Mouse (Mus musculus): ENCODE measurements around the gene Asgr2. TPM values are rescaled to one million over a fixed set of nuclear protein-coding genes. Genes with fewer than 3 reads are reported as not detected.
A peak's percentile ranks its signal among the peaks of the same experiment; 100 is the strongest.
"Not testable (repeated sequence)": the region's sequence is repeated elsewhere in the genome, so short reads cannot be mapped to it uniquely, and the experiment has no call there.

Gene Asgr2
- polyA plus RNA-seq, 1 experiment from 2014 or later: not detected

DNA sequence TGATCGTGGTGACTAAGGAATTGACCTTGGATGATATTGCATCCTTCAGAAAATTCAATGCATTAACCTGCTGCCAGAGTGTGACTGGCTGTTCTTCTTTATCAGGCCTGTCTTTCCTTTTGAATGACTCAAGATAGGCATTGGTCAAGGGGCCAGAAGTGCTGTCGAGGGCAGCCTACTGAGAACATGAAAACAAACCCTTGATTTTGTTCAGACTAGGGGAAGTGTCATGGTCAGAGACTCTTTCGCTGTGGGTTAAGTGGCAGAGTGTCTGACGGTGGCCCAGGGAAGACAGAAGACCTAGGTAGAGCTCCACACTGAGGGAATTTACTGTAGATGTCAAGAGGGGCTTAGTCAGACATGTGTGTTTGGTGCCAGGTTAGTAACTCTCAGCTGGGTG is 25.7 kb upstream of the Asgr2 start:
- Histone ChIP-seq H3K9ac (replicated peaks) (no peak overlapping the region), H3K9me3 (peaks cover 4% of the 10 kb centered on the region; the same call in 1 of the 2 replicates), H3K36me3 (no peaks in the 10 kb centered on the region), H3K27ac (replicated peaks) (no peak overlapping the region), H3K4me1 (peaks cover 8% of the 10 kb centered on the region), H3K4me2 (replicated peaks) (no peak overlapping the region), H3K4me3 (no peak overlapping the region), H3K27me3 (no peaks in the 10 kb centered on the region)
- 81% methylated on average over 4 of the region's 4 CpGs for WGBS
- no peak for ATAC-seq (ENCODE audit: low FRiP score, low read depth)

DNA sequence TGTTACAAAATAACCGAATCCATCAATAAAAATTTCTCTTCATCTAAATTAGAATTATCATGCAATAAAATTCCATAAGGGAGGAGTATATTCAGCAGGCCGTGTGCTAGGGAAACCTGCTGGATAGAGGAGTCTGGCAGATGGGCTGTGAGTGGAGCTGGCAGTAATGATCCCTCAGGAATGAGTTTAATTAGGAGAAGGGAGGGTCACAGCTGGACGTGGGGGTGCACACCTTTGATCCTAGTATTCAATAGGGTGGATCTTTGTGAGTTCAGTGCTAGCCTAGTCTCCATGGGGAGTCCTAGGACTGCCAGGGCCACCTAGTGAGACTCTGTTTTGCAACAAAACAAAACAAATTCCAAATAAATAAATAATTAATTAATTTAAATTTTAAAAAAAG is 24.2 kb upstream of the Asgr2 start:
- H3K27ac ChIP-seq (replicated peaks): peak overlapping the region; percentile 46; the same call in 1 of the 2 replicates
- no peak overlapping the region for H3K4me2 ChIP-seq (replicated peaks)
- 30% methylated on average over 3 of the region's 3 CpGs for WGBS
- peak; percentile 54 for ATAC-seq (ENCODE audit: low FRiP score, low read depth)
- no peaks in the 10 kb centered on the region for H3K27me3 ChIP-seq
- H3K9ac ChIP-seq (replicated peaks): no peak overlapping the region
- peaks cover 8% of the 10 kb centered on the region for H3K4me1 ChIP-seq
- no peaks in the 10 kb centered on the region for H3K36me3 ChIP-seq
- no peak overlapping the region for H3K4me3 ChIP-seq
- H3K9me3 ChIP-seq: no peaks in the 10 kb centered on the region

DNA sequence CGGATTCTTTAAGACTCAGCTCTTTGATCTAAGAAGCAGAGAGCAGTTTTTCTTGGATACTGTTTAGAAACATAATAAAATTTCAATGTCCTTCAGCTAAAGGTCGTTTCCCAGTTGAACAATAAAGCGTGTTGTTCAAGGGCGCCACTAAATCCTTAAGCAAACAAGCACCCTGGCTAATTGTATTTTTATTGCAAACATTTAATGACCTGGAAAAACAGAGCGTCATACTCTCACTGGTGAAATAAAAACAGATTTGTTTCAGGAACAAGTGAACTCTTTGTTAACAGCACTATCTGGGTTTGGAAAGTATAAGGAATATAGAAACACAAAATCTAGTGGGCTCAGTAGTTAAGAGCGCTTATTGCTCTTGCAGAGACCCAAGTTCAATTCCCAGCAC is 22.4 kb upstream of the Asgr2 start:
- WGBS: 77% methylated on average over 6 of the region's 6 CpGs
- no peak for ATAC-seq (ENCODE audit: low FRiP score, low read depth)

DNA sequence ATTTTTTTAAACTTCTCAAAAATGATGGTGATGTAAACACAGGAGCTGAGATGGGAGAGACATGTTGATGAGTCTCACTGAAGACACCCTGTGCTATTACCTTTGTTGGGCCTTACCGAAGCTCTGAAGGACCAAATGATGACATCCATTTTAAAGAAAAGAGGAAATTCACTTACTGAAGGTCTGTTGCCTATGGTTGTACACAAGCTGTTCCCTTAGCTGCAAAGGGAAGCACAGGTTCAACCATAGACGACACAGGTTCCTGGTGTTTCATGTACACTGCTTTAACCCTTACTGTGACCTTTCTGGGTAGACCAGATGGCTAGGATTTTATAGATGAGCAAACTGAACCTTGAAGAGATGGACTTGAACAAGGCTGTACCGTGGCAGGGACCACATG is 21.8 kb upstream of the Asgr2 start:
- WGBS: 85% methylated on average over 3 of the region's 3 CpGs
- H3K9ac ChIP-seq (replicated peaks): not testable (repeated sequence)

More for the DNA sequence above, 22.4 kb upstream of the Asgr2 start:
- no peaks in the 10 kb centered on the region for H3K27me3 ChIP-seq
- no peaks in the 10 kb centered on the region for H3K9me3 ChIP-seq
- H3K9ac ChIP-seq (replicated peaks): no peak overlapping the region
- no peak overlapping the region for H3K27ac ChIP-seq (replicated peaks)
- H3K36me3 ChIP-seq: no peaks in the 10 kb centered on the region
- peaks cover 8% of the 10 kb centered on the region for H3K4me1 ChIP-seq
- no peak overlapping the region for H3K4me2 ChIP-seq (replicated peaks)
- H3K4me3 ChIP-seq: no peak overlapping the region

DNA sequence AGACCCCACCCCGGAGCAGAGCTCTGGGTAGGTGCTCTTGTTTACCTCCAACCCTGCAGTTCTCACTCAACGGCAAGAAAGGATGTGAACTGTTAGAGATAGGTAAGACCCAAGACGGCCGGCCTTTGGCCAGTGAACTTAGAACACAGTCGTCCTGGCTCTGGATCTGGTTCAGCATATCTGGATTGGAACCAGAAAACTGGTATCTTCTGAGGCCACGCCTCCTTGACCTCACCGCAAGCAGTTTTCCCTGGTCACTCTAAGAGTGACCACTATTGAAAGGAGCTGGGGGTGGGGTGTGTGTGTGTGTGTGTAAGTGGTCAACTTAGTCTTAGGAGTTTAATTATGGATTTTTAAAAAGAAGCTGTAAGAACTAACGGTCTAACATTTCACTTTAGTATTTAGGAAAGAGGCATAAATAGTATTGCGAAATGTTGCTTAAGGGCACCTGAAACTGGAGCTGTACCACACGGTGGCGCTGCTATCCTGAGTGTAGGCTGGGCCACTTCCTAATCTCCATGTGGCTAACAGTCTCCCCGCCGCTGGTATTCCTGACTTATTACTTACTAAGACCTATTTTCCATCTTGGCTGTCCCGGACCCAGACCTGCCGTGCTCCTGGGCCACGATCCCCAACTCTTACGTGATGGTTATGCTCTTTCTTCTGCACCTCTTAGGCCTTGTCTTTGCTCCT is 17.9 kb upstream of the Asgr2 start:
- Histone ChIP-seq H3K4me3 (no peak overlapping the region), H3K4me2 (replicated peaks) (0 out of 2 replicates have a peak overlapping the region, but pooled peaks have one; percentile 13), H3K36me3 (no peaks in the 10 kb centered on the region), H3K27ac (replicated peaks) (no peak overlapping the region), H3K9ac (replicated peaks) (no peak overlapping the region), H3K27me3 (no peaks in the 10 kb centered on the region), H3K4me1 (no peaks in the 10 kb centered on the region), H3K9me3 (no peaks in the 10 kb centered on the region)
- 38% methylated on average over 17 of the region's 17 CpGs for WGBS
- no peak for ATAC-seq (ENCODE audit: low FRiP score, low read depth)

More for the DNA sequence above, 21.8 kb upstream of the Asgr2 start:
- H3K4me3 ChIP-seq; H3K36me3 ChIP-seq; H3K9me3 ChIP-seq; H3K27me3 ChIP-seq; H3K27ac ChIP-seq (replicated peaks); H3K4me1 ChIP-seq; H3K4me2 ChIP-seq (replicated peaks); ATAC-seq (ENCODE audit: low FRiP score, low read depth): not testable (repeated sequence)

DNA sequence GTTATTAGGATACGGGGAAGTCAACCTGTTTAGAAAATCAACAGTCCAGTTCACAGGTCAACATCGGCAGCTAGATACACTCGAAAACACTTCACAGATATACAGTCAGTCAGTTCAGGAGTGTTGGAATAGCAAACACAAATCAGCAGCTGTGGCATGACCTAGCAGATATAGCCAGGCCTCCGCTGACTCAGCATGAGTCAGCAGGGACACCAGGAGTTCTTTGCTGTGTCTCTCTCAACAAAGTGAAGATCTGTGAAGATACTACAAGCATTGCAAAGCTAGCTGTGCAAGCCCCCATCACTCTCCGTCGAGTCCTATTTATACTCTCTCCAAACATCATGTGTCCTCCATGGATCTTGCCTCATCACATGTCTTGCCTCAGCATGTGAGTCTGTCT is 16.9 kb upstream of the Asgr2 start:
- no peaks in the 10 kb centered on the region for H3K27me3 ChIP-seq
- H3K4me3 ChIP-seq: no peak overlapping the region
- H3K36me3 ChIP-seq: no peaks in the 10 kb centered on the region
- no peak overlapping the region for H3K27ac ChIP-seq (replicated peaks)
- 88% methylated on average over 6 of the region's 6 CpGs for WGBS
- H3K4me2 ChIP-seq (replicated peaks): no peak overlapping the region
- H3K9ac ChIP-seq (replicated peaks): no peak overlapping the region
- no peaks in the 10 kb centered on the region for H3K4me1 ChIP-seq
- ATAC-seq (ENCODE audit: low FRiP score, low read depth): no peak
- H3K9me3 ChIP-seq: no peaks in the 10 kb centered on the region

DNA sequence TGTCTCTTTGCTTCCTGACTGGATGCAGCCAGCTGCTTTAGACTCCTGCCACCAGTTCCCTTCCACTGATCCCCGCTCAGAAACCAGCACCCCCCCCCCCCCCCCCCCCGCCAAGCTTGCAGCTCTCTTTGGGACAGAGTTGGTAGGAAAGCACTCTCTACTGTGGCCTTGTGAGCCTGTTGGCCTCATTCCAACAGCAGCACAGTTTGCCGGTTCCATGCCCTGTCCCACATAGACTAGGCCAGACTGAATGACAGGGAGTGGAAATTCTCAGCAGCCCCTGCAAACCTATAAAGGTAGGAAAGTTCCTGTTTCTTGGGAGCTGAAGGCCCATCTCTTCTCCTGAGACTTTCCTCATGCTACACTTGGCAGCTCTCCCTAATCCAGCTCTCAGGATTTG is 15.0 kb upstream of the Asgr2 start:
- no peak overlapping the region for H3K4me3 ChIP-seq
- no peaks in the 10 kb centered on the region for H3K36me3 ChIP-seq
- H3K9ac ChIP-seq (replicated peaks): no peak overlapping the region
- H3K9me3 ChIP-seq: no peaks in the 10 kb centered on the region
- no peaks in the 10 kb centered on the region for H3K27me3 ChIP-seq
- H3K27ac ChIP-seq (replicated peaks): no peak overlapping the region
- H3K4me2 ChIP-seq (replicated peaks): no peak overlapping the region
- ATAC-seq (ENCODE audit: low FRiP score, low read depth): no peak
- 77% methylated on average over 1 of the region's 3 CpGs for WGBS
- no peaks in the 10 kb centered on the region for H3K4me1 ChIP-seq

DNA sequence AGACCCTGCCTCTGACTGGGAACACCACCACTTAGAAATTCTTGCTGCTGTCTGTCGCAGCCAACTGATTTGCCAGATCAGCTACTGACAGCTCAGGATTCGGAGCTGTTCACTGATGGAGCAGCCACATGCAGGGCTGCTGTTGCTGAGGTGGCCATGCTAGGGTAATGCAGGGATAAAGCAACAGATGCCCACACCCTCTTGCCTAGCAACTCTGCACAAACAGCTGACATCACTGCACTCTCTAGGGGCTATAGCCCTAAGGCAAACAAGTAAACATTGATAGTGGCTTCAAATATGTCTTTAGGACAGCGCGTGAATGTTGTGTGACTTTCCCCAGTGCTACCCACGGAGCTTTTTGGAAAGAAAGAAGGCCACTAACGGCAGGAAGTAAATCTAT is 13.3 kb upstream of the Asgr2 start:
- 70% methylated on average over 6 of the region's 6 CpGs for WGBS
- no peaks in the 10 kb centered on the region for H3K9me3 ChIP-seq

DNA sequence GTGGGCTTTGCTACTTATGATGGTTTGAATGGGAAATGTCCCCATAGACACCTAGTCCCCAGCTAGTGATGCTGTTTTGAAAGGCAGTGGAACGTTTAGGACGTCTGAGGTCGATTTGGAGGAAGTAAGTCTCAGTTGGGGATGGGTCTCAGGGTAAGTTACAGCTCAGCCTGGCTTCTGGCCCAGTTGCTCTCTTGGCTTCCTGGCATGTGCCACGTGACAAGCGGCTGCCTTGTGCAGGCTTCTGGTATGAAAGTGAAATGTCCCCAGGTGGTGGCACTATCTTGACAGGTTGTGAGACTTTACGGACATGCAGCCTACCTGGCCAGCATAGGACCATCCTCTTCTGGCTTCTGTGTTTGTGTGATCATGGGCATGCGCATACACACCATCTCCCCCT is 12.5 kb upstream of the Asgr2 start:
- H3K9ac ChIP-seq (replicated peaks): no peak overlapping the region
- no peaks in the 10 kb centered on the region for H3K27me3 ChIP-seq
- no peaks in the 10 kb centered on the region for H3K4me1 ChIP-seq
- no peak overlapping the region for H3K27ac ChIP-seq (replicated peaks)
- WGBS: 83% methylated on average over 7 of the region's 7 CpGs
- H3K36me3 ChIP-seq: no peaks in the 10 kb centered on the region
- no peak for ATAC-seq (ENCODE audit: low FRiP score, low read depth)
- no peak overlapping the region for H3K4me2 ChIP-seq (replicated peaks)
- H3K9me3 ChIP-seq: no peaks in the 10 kb centered on the region
- H3K4me3 ChIP-seq: no peak overlapping the region

More for the DNA sequence above, 13.3 kb upstream of the Asgr2 start:
- Histone ChIP-seq H3K4me3 (no peak overlapping the region), H3K9ac (replicated peaks) (no peak overlapping the region), H3K36me3 (no peaks in the 10 kb centered on the region), H3K27me3 (no peaks in the 10 kb centered on the region), H3K27ac (replicated peaks) (no peak overlapping the region), H3K4me2 (replicated peaks) (no peak overlapping the region), H3K4me1 (no peaks in the 10 kb centered on the region)
- ATAC-seq (ENCODE audit: low FRiP score, low read depth): no peak

DNA sequence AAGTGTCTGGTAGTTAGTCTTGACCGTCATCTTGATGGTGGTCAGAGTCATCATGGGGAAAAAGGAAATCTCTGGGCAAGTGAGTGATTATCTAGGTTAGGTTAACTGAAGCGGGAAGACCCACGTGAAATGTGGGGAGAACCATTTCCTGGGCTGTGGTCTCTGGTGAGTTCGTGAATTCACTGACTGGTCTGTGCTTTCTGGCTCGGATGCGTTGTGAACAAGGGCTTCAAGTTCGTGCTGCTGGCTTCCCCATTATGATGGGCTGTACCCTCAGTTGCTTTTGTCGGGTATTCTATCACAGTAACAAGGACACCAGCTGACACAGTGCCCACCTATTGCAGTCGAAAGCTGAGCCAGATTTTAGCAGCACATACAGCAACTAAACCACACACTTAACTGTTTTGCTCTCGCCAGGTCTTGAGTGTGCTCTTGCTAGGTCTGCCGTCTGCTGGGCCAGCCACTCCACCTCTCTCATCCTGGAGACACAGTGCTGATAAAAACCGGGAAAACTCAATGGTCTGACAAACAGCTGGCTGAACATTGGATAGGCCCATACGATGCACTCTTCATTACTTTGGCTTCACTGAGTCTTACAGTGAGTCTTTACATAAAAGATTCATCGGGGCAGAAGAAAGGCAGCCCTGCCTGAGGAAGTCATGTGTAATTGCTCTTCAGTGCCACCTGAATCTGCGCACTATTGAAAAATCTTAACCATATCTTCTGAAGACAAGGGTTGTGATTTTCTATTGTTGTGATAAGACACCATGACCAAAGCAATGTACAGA is 11.4 kb upstream of the Asgr2 start:
- Histone ChIP-seq H3K36me3 (no peaks in the 10 kb centered on the region), H3K27me3 (no peaks in the 10 kb centered on the region), H3K4me1 (no peaks in the 10 kb centered on the region), H3K4me2 (replicated peaks) (no peak overlapping the region), H3K4me3 (no peak overlapping the region), H3K27ac (replicated peaks) (no peak overlapping the region), H3K9me3 (no peaks in the 10 kb centered on the region), H3K9ac (replicated peaks) (no peak overlapping the region)
- no peak for ATAC-seq (ENCODE audit: low FRiP score, low read depth)
- 82% methylated on average over 15 of the region's 15 CpGs for WGBS

DNA sequence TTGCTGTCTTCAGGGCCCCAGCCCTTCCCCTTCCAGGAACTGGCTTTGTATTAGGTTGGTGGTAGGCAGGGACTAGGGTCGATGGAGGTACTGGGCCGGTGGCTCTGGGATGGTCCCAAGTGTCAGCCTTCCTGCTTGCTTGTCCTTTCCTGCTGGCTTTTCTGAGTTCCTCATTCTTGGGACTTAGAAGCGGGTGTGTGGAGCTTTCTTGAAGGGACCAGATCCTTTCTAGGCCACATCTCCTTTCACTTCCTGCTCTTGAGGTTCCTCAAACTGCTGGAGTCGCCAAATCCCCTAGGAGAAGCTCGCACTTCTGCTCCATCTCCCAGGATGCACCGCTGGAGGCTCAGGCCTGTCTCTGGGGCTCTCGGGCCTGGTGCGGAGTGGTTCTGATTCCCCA is 7.9 kb upstream of the Asgr2 start:
- Histone ChIP-seq H3K9me3 (no peaks in the 10 kb centered on the region), H3K36me3 (no peaks in the 10 kb centered on the region), H3K4me1 (no peaks in the 10 kb centered on the region), H3K27me3 (no peaks in the 10 kb centered on the region), H3K27ac (replicated peaks) (no peak overlapping the region), H3K9ac (replicated peaks) (no peak overlapping the region), H3K4me2 (replicated peaks) (no peak overlapping the region), H3K4me3 (no peak overlapping the region)
- WGBS: 87% methylated on average over 8 of the region's 8 CpGs
- ATAC-seq (ENCODE audit: low FRiP score, low read depth): no peak

DNA sequence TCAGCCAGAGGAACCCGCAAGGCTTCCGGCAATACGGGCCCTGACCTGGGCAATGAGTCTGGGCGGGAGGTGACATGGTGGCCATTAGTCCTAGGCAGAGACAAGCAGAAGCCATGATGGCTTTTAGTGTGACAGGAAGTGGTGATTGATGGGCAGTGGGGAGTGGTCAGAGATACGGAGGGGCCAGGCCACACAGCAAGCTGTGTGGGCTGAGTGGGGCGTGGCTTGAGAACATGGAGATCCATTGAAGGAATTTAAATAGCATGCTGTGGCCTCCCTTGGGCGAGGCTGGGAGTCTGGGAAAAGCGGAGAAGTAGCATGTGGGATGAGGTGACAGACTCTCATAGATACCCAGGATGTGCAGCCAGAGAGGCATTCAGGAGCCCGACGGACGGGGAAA is 5.0 kb downstream of the Asgr2 start:
- Histone ChIP-seq H3K27me3 (no peaks in the 10 kb centered on the region), H3K27ac (replicated peaks) (no peak overlapping the region), H3K36me3 (no peaks in the 10 kb centered on the region), H3K4me3 (no peak overlapping the region), H3K4me2 (replicated peaks) (no peak overlapping the region), H3K9me3 (0 out of 2 replicates have a peak, but pooled peaks cover 5% of the 10 kb centered on the region), H3K9ac (replicated peaks) (no peak overlapping the region), H3K4me1 (no peaks in the 10 kb centered on the region)
- 89% methylated on average over 11 of the region's 11 CpGs for WGBS
- no peak for ATAC-seq (ENCODE audit: low FRiP score, low read depth)

Data from midbrain, embryonic 12.5 days (tissue).